Mouse (Mus musculus) kidney, postnatal 14 days (tissue): ENCODE results near the gene Notch2.

ENCODE experiments used
- DNase-seq: peaks from one replicate; pipeline ENCODE4 v3.0.0; 2022; ENCODE audit warnings: mixed read lengths

The Notch2 gene

GRCm38 (mm10) chr3:98054334-98055007, 41.1 kb downstream of the Notch2 start:
- no peak for DNase-seq

GRCm38 (mm10) chr3:98055008-98055345, 41.6 kb downstream of the Notch2 start:
- DNase-seq, result no peak

GRCm38 (mm10) chr3:98055808-98056728, 42.7 kb downstream of the Notch2 start:
- DNase-seq, result no peak

GRCm38 (mm10) chr3:98056956-98057365, 43.6 kb downstream of the Notch2 start:
- DNase-seq, result no peak

- DNase-seq, result no peak
These were observed 45.7 kb downstream of the Notch2 start for GRCm38 (mm10) chr3:98059076-98059475.

DNA sequence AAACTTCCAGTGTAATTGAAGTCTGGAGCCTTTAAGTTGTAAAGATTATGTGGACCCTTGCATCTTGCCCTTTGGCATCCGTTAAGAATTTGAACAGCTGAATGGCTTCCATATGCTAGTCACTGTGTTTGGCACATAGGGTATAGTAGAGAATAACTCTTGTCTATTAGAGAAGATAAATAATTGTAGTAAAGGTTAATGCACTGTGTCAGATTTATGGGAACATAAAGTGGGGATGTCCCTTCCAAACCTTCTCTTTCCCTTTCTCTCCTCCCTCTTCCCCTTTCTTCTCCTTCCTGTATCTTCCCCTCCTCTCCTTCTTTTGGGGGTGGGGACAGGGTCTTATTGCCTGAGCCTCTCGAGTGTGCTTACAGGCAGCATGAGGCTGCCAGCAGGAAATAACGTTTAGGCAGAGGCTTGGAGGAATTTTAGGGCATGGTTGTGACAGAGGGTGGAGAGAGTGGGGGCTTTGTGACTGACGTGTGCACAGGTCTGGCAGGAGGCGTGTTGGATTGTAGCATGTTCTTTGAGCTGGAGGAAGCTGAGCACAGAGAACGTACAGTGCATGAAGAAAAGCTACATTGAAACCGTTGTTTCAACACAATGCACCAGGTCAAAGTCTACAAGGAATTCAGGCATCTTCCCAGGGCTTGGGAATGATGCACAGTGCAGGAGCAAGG, 47.8 kb downstream of the Notch2 start:
- DNase-seq, result no peak

DNA sequence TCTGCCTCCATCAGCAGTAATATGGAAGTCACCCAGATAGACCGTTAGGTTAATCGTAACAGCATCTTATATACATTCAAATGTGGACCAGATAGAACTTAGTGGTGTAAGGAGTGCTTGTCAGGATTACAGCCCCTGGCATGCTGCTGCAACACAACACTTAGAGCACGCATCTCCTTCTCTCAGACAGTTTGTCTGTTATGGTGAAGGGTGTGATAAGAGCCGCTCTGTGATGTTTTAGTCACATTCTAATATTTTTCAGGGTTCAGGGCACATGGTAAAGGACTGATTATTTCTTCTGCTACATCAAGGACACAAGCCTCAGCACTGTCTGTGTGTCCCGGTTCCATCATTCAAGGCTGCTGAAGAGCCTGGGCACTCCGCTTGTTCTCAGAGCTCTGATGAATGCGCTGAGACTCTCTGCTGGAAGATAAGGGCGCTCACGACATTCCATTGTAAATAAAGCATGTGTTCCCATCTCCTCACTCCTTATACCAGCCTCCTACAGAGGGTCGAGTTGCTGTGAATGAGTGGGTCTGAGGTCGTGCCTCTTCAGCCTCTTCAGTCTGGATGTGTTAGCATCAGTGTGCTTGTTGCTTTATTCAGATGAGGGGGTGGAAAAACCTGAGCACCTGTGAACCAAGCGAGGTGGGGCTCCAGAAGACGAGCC, 48.5 kb downstream of the Notch2 start:
- DNase-seq, result no peak

DNA sequence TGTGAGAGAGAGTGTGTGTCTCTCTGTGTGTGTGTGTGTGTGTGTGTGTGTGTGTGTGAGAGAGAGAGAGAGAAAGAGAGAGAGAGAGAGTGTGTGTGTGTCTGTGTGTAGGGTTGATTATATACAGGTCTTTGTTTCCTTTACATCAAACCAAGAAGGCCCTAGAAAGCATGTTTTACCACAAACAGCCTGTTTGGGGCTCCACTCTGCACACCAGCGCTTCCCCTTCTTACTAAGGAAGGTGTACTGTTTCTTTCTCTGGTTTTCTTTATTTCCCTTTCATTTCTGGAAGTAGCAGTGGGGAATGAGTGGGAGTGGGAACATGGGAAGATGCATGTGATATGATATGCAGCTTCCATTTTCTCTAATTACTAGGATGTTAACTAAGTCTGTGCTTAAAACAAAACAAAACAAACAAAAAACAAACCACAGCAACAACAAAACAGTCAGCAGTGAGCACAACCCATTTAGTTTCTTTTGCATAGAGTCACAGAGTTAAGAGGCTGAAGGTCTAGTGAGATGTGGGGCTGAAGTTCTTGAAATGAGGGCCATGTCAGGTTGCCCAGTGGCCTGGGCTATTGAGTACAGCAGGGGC, 49.4 kb downstream of the Notch2 start:
- DNase-seq, result no peak

DNA sequence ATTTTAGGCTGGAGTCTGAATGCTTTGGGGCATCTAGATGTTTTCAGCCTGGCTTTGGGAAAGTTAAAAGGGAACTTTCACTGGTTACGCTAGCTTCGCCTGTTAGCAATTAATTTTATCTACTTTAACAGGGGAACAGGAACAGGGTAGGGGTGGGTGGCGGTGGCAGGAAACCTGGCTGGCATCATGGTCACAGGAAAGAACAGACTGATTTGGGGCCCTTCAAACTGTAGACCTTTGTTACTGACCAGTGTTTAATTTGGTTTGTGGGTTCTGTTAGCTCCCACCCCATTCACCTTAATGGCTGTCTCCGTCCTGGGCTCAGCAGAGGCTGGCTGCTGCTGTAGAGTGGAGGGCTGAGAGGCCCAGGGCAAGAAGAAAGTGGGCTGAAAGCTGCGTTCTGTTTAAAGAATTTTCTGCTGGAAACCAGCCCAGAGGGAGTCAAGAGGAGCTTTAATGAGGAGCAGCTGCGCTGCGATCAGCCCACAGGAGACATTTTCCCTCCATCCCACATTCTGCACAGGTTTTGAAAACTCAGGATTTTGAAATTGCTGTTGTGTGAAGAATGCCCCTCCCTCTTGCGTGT, 50.0 kb downstream of the Notch2 start:
- DNase-seq, result peak; percentile 76

- no peak for DNase-seq
These were observed 50.5 kb downstream of the Notch2 start for GRCm38 (mm10) chr3:98063833-98064232.

GRCm38 (mm10) chr3:98065004-98065403, 51.7 kb downstream of the Notch2 start:
- DNase-seq, result no peak

DNA sequence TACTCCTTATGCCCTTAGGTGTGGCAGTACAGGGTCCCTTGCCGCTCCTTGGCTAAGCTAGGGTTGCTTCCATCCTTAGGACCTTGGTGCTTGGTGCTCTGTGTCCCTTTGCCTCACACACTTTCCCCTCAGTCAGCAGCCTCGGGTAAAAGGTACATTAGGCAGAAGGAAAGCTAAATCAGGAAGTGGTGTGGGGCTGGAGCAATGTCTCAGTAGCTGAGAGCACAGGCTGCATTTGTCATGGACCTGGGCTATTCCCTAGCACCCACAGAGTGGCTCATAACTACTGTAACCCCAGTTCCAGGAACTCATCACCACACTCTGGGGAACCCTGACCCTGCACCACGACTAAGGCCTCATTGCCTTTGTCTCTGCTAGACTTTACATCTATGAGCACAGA, 53.1 kb downstream of the Notch2 start:
- no peak for DNase-seq

DNA sequence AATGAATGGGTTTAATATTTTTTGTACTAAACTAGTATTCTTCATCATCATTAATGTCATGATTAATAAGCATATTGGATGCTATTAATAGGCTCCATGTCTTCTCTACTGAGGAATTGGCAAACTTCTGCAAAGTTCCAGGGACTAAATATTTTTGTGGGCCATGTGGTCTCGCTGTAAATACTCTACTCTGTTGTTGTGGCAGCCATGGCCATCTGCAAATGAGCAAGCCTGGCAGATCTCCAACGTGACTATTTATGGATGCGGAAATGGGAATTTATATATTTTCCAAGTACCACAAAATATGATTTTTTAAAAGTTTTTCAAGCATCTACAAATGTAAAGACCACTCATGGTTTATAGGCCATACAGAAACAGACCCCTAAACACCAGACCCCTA, 54.1 kb downstream of the Notch2 start:
- DNase-seq, result no peak

DNA sequence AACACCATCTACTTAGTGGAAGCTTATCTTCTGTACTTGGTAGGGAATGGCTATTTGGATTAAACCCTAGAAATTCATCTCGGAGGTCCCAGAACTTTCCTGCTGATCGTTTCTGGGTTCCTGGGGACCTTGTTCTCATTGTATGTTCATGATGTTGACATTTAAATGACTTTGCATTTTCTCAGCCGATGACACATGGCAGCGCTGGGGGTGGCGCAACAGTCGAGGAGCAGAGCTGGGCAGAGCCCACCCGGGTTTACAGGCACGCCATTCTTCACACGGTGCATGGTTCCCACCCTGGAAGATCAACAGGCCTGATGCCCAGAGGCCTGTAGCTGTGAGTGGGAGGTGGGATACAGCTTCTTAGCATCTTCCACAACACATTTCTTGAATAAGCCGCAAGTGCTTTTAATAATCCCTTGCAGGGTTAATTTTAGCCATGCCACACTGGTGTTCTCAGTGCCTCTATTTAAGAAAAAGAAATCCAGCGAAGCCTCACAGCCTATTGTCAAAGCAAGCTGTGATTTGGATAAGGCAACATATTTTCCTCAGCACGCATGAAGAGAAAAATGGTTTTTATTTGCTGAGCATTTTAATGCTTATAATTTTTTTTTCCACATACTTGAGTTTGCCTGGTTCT, 54.6 kb downstream of the Notch2 start:
- no peak for DNase-seq

DNA sequence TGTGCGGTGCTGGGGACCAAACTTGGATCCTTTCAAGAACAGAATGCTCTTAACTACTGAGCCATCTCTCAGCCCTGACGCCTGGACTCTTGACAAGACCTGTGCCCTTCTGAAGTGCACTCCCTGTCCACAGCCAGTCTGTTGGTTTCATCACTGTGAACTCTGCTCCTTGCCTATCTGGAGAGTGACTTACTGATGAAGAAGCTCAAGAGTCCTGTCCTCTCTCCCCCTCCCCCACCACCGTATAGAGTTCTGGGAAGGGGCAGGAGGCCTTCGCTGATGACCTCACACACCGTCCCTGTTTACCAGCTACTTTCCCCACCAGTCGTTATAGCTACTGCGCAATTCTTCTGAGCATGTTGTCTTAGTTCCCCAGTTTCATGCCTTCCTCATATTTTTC, 55.8 kb downstream of the Notch2 start:
- no peak for DNase-seq

- DNase-seq, result no peak
These were observed 56.5 kb downstream of the Notch2 start for GRCm38 (mm10) chr3:98069856-98070255.

- no peak for DNase-seq
These were observed 59.2 kb downstream of the Notch2 start for GRCm38 (mm10) chr3:98072570-98072969.

GRCm38 (mm10) chr3:98073545-98073944, 60.2 kb downstream of the Notch2 start:
- DNase-seq, result no peak

DNA sequence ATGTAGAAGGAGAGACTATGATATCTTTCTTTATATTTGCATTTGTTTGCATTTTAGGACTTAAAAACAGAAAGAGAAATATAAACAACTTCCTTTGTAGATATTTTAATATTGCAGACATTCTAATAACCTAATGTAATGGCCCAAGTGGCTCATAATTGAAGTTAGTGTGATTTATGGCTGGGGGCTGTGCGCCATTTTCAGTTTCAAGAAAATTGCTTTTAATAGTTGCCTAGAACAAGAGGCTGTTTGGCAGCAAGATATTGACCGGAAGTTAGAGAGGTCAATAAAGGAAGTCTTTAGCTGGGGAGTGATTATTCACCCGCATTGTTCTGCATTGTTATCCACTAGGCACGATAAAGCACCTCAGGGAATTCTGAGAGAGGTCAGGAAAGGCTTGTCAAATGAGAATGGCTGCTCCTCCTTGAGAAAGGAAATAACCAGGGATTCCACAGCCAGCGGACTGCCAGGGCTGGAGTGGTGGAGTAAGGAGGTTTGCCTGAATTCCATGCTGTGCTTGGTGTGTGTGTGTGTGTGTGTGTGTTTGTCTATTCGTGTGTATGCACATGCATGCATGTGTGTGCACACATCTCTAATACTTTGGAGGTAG, 61.4 kb downstream of the Notch2 start:
- peak; percentile 57 for DNase-seq

DNA sequence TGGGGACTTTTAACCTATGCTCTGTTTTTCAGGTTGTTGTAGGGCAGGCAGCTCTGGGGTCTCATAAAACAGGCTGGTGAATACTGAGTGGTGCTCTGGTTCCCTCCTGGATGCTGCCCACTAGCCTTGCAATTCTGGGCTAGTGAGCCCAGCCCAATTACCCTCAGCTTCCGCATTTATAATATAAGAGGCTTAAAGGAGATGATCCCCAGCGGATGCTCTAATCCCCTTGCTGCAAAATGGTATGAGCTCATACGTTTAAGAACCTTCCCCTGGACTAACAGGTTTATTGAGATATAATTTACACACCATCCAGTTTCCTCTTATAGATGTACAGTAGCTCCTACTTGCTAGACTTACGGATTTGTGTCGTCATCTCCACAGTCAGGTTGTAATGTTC, 64.5 kb downstream of the Notch2 start:
- no peak for DNase-seq

DNA sequence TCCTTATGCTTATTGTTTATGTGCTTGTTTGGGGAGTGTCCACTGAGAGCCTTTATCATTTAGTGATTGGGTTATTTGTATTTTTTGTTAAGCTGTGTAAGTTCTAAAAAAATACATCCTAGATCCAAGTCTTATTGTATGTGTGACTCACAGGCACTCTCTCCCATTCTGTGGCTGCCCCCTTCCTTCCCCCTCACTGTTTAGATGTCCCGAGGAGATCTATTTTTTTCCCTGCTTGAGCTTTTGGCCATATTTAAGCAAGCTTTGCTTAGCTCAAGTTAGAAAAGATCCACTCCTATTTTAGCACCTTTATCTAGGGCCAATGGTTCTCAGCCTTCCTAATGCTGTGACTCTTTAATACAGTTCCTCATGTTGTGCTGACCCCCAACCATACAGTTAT, 65.5 kb downstream of the Notch2 start:
- DNase-seq, result no peak
